Mouse (Mus musculus) heart, adult 2 months (tissue): ENCODE measurements around the gene Ezh1.

Experiments
- CTCF ChIP-seq: fragments of 200-600 bp; IDR thresholded peaks from 2 replicates; pipeline ENCODE4 v1.8.1; 2022; ENCODE audit warnings: antibody characterized with exemption, mild to moderate bottlenecking, moderate library complexity
- POLR2A ChIP-seq: fragments of 200-500 bp; IDR thresholded peaks from 2 replicates; pipeline ENCODE4 v1.6.1; 2011; ENCODE audit warnings: mild to moderate bottlenecking, low read depth, low read length, control low read depth; ENCODE audit not compliant: insufficient read depth

DNA sequence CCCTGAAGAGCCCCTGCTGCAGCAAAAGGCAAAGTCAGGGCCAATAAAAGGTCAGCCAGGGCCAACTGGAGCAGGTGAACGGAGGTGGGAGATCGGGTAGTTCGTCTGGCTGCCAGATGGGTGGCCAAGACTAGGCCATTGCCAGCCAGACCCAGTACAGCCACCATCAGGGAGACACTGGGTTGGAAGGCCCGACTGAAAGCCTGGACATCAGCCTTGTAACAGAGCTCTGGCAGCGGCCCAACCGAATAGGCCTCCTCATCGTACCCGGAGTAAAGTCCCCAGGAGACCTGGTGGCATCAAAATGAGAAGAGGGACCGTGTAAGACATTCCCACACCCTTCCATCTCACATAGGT, 51.9 kb downstream of the Ezh1 start:
- TF ChIP-seq CTCF (no peak), POLR2A (no peak)
